Mouse (Mus musculus): ENCODE measurements around the gene Rnaseh1. TPM values are rescaled to one million over a fixed set of nuclear protein-coding genes. Genes with fewer than 3 reads are reported as not detected.

The Rnaseh1 gene
- 1 to 10 TPM; 4.9 to 6.0 TPM for total RNA-seq (2021)
- long read RNA-seq, experiment 1, transcript Rnaseh1-201 (8 exons, 1,455 nt), result major isoform, 7 of 7 reads
- long read RNA-seq, experiment 1, partial matches to known transcripts, result 0 of 7 reads
- long read RNA-seq, experiment 1, other reads (novel, unspliced or antisense), result 0 of 7 reads
- long read RNA-seq, experiment 2, transcript Rnaseh1-201 (8 exons, 1,455 nt), result major isoform, 6 of 7 reads
- long read RNA-seq, experiment 2, partial matches to known transcripts, result 0 of 7 reads
- long read RNA-seq, experiment 2, other reads (novel, unspliced or antisense), result 1 of 7 reads

DNA sequence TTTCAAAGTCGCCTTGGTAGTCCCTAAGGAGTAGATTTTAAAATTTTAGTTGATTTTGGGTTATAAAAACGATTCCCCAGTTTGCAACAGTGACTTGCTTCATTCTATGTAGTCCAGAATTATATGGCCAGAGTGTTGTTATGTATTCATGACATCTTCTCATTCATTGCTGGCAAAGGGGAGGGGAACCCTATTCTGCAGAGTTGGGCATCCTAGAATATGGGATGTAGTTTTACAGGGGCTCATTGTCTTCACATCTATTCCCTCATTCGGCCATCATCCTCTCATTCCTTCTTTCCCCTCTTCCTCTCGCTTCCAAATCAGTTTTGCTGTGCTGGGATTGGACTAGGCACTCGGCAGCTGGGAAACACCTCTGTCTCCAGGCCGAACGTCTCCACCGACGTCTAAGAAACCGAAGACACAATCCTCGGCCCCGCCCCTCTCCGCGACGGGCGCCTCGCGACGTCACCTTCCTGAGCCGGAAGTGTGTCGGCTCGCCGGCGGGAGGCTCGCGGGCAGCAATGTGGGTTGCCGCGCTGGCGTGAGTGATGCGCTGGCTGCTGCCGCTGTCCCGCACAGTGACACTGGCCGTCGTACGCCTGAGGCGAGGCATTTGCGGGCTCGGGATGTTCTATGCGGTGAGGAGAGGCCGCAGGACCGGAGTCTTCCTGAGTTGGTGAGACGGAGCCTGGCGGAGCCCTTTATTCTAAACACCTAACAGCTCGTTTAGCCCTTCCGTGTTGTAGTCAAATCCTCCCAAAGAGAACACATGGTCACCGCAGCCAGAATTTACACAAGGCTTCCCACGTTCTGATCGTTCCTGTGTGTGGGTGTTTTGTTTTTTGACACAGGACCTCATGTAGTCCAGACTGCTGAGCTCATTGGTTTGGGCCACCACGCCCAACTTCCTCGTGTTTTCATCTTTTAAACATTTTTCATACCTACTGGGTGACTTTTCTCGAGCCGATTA lies at the start of gene Rnaseh1:
TSS of gene Rnaseh1 (plus strand) at position 462 of the 970 bp plus-strand sequence.
- intact Hi-C loops (cut with DNase I), result no loop called here
- peak; percentile 81 to 84 for DNase-seq

DNA sequence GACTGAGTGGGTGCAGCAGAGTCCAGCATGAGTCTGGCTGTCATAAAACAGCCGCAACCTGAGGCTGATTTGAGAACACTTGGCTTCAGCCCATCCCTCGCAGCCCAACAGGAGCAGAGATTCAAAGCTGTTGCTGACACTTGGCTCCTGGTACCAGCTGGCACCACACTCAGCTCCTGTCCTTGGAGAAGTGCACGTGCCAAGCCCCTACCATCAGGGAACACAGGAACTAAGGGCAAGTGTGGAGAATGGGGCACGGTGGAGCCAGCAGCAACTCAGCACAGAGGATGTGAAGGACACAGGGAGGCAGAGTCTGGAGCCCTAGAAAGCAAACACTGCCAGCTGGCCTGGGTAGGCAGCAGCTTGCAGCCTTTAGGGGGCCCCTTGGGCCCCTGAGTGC lies 47.1 kb upstream of the Rnaseh1 start:
- intact Hi-C loops (cut with DNase I), result no loop called here
- no peak for DNase-seq

DNA sequence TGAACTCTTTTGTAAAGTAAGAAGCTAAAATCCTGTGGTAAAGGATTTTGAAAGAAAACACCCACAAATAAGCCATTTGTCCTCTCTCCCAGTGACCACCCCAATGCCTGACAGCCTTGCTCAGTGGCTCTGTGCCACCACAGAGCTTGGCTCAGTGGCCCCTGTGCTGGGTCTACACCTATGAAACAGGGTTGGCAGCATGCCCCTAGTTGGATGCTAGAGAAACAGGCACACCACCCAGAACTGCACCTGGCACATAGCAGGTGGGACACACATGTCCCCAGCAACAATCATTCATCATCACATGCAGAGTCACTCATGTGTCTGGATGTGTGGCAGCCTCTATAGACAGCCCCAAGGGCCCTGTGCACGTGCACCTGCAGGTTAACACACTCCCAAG lies 45.9 kb upstream of the Rnaseh1 start:
- DNase-seq, result no peak
- intact Hi-C loops (cut with DNase I), result no loop called here

DNA sequence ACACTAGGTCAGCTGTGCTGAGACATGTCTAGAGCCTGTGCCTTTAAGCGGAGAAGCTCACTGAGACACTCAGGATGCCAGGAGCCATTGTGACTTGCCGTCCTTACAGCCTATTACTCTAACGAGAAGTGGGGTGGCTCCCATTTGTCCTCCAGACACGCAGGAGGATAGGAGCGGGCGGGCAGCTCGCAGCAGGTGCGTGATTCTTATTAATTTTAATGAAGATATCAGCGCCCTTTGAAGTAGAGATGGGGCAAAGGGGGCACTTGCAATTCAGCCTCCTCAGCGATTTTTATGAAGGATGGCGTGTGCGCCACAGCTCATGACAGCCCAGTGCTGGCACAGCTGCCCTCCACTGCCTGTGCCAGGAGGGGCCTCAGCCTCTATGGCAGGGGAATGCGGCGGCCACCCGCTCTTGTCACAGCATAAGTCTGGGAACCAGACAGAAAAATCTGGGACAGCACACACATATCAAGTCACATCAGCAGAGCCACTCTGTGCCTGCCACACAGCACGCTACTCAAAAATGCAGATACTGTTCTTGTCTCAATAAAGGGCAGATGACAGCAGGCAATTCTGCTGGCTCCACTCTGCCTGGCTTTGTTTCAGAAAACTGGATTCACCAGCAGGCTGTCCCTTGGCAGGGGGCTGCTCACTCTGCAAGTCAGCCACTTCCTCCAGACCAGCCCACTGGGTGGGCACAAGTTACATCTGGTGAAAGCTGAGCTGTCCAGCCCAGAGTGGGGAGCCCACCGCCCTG lies 41.7 kb upstream of the Rnaseh1 start:
- intact Hi-C loops (cut with DNase I), result no loop called here
- DNase-seq, result no peak

DNA sequence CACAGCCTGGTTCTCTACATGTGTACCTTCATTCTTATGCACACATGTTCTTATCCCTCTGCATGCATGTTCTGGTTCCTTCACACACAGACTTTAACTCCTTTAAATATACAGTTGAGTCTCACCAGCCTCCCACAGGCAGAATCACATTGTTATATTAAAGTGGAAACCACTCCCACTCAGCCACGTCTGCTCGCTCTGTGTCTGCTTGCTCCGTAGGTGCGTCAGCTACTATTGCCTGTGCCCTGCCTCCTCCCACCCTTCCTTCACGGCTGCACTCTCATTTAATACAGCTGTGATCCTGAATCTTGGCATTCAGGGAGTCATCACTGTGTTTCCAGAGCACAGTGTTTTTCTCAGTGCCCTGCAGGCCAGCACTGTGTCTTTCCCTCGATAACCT lies 37.0 kb upstream of the Rnaseh1 start:
- no peak for DNase-seq
- intact Hi-C loops (cut with DNase I), result no loop called here

DNA sequence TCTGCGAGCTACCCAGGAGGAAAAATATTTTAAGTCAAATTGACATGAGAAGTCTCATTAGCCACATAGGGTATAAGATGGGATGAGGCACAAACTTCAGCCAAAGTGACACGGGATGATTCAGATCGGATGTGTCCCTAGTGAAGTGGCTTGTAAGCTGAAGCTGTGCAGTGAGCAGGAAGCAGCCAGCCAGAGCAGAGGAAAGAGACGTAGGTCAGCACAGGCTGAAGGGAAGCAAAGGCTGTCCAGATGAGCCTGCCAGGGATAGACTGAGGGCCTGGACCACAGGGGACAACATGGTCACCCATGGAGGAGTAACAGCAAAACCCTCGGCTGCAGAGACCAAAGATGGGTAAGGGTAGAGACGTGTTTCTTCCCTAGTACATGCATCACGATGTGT lies 35.0 kb upstream of the Rnaseh1 start:
- intact Hi-C loops (cut with DNase I), result no loop called here
- DNase-seq, result no peak

- no peak for DNase-seq
- intact Hi-C loops (cut with DNase I), result no loop called here
Observed at GRCm38 (mm10) chr12:28617297-28617696, 32.1 kb upstream of the Rnaseh1 start.

DNA sequence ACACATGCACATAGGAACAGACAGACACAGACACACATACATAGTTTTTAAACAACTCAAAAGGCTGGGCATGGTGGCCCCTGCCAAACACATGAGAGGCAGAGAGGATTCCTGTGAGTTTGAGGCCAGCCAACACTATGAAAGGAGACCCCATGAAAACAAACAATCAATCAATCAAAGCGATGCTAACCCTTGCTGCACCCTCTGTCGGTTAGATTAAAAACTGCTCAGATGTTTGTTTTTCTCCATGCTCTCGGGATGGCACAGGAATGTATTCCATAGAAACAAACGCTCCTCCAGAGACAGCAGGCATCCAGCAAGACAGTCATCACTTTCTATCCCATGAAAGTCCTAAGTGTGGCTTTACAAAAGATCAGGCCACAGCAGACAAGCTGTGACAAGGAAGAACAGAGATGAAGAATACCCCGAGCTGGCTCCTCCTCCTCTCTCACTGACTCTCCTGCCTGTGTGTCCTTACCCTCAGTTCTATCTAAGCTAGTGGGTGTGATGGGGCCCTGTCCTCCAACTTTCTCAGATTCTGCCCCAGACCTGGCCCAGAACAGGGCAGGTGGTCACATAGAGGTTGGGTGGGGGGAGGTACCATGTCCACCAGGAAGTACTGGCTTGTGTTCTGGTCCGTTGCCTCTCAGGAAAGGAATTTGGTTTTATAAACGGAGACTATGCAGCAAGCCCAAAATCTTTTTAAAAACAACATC lies 27.8 kb upstream of the Rnaseh1 start:
- no peak for DNase-seq
- intact Hi-C loops (cut with DNase I), result no loop called here

- intact Hi-C loops (cut with DNase I), result no loop called here
- DNase-seq, result no peak
Observed at GRCm38 (mm10) chr12:28622167-28622532, 27.3 kb upstream of the Rnaseh1 start.

GRCm38 (mm10) chr12:28622641-28623040 lies 26.8 kb upstream of the Rnaseh1 start:
- intact Hi-C loops (cut with DNase I), result no loop called here
- no peak for DNase-seq

DNA sequence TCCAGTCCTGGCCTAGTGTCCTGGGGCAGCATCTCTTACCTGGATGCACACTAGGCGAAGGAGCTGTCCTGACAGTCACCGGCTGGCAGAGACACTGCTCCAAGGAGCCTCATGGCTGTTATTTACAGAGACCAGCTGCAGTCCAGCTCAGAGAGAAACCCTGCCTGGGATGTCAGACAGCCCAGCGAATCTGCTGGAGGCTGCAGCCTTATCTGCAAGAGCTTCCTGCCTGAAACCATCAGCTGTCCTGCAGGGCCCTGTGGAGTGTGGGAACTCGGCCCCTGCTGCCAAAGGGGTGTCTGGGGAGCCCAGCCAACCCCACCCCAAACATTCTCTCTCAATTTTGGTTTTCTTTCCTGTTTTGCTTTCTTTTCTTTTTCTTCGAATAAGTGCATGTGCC lies 26.2 kb upstream of the Rnaseh1 start, which contains the start of gene Colec11:
TSS of gene Colec11 (minus strand) at position 183 of the 400 bp plus-strand sequence.
- DNase-seq, result no peak
- intact Hi-C loops (cut with DNase I), result no loop called here

- intact Hi-C loops (cut with DNase I), result no loop called here
- no peak for DNase-seq
Observed at GRCm38 (mm10) chr12:28624251-28624650, 25.2 kb upstream of the Rnaseh1 start.

- intact Hi-C loops (cut with DNase I), result no loop called here
- DNase-seq, result no peak
Observed at GRCm38 (mm10) chr12:28625407-28625806, 24.0 kb upstream of the Rnaseh1 start.

DNA sequence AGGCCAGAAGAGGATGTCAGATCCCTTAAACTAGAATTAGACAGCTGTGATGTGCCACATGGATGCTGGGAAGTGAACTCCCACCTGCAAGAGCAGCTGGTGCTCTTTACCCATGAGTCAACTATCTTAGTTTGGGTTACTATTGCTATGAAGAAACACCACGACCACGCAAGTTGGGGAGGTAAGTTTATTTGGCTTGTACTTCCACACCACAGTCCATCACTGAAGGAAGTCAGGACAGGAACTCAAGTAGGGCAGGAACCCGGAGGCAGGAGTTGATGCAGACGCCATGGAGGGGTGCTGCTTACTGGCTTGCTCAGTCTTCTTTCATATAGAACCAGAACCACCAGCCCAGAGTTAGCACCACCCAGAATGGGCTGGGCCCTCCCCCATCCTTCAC lies 22.3 kb upstream of the Rnaseh1 start:
- intact Hi-C loops (cut with DNase I), result no loop called here
- DNase-seq, result no peak

DNA sequence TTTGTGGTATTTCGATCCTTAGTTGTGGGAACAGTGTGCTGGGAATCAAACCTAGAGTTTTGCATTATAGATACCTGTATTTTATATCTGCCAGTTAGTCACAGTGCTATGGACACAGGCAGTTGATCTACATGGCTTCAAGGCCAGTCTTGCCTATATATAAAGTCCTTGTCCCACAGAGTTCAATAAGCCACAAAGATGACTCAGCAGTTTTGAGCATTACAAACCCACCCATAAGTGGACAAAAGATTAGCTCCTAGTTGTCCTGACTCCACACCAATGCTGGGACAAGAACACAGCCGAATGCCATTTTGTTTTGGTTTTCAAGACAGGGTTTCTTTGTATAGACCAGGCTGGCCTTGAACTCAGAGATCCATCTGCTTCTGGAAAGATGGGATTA lies 21.0 kb upstream of the Rnaseh1 start:
- intact Hi-C loops (cut with DNase I), result no loop called here

DNA sequence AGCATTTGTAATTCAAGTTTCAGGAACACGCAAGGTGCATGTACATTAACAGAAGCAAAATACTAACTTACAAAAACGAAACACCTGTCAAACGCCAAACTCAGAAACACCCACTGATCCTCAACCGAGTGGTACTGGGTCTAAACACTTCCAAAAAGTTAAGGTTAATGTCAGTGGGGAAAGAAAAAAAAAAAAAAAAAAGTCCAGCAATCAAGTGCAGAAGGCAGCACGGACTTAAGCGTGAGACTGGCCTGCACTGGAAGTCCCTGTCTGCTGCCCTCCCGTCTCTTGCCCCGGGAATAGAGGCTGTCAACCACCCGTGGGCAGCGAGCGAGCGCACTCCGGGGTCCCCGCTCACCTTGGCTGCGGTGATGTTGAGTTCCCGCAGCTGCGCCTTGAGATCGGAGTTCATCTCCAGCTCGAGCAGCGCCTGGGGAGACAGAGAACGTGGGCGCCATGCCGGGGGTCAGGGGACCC lies 14.3 kb upstream of the Rnaseh1 start:
- DNase-seq, result no peak
- intact Hi-C loops (cut with DNase I), result loop anchor here (5.0 kb wide), 1 partner anchor 117 kb away; the partner anchor contains the start of genes Eipr1 and Trappc12

More for the DNA sequence above, 21.0 kb upstream of the Rnaseh1 start:
- no peak for DNase-seq

GRCm38 (mm10) chr12:28635535-28636476 lies 13.6 kb upstream of the Rnaseh1 start, which contains the start of gene Rps7:
Gene Rps7, minus strand, starts transcription at chr12:28635953.
- intact Hi-C loops (cut with DNase I), result loop anchor here (5.0 kb wide), 1 partner anchor 116 kb away; the partner anchor contains the start of genes Eipr1 and Trappc12

GRCm38 (mm10) chr12:28636543-28636942 lies 12.9 kb upstream of the Rnaseh1 start:
- intact Hi-C loops (cut with DNase I), result loop anchor here (5.0 kb wide), 1 partner anchor 116 kb away; the partner anchor contains the start of genes Eipr1 and Trappc12
- DNase-seq, result no peak

More at GRCm38 (mm10) chr12:28635535-28636476, 13.6 kb upstream of the Rnaseh1 start, which contains the start of gene Rps7:
- DNase-seq, result peak; percentile 87 to 90
